Mouse (Mus musculus) neural tube, embryonic 13.5 days (tissue): ENCODE data around the gene Klrk1. TPM values are rescaled to one million over a fixed set of nuclear protein-coding genes. Genes with fewer than 3 reads are reported as not detected.

Experiments used
- ATAC-seq: fragments of 200-750 bp; cut with Nextera tagmentation; 2 replicates; pipeline ENCODE4 v1.8.0; 2017; ENCODE audit warnings: low read depth, mild to moderate bottlenecking, moderate TSS enrichment, moderate library complexity
- H3K27ac ChIP-seq: fragments of 300-500 bp; sonication (generic); replicated peaks from 2 replicates; pipeline ENCODE4 v1.5.1; 2015; ENCODE audit warnings: moderate library complexity, mild to moderate bottlenecking, inconsistent platforms
- H3K27me3 ChIP-seq: fragments of 300-500 bp; sonication (generic); 2 replicates; pipeline ENCODE4 v1.6.1; 2015; ENCODE audit warnings: mild to moderate bottlenecking, inconsistent platforms
- H3K36me3 ChIP-seq: fragments of 300-500 bp; sonication (generic); 2 replicates; pipeline ENCODE4 v1.6.1; 2015; ENCODE audit warnings: mild to moderate bottlenecking, inconsistent platforms
- H3K4me1 ChIP-seq: fragments of 300-500 bp; sonication (generic); replicated peaks from 2 replicates; pipeline ENCODE4 v1.6.1; 2015; ENCODE audit warnings: inconsistent platforms
- H3K4me2 ChIP-seq: fragments of 300-500 bp; sonication (generic); 2 replicates; pipeline ENCODE4 v1.6.1; 2015; ENCODE audit warnings: inconsistent platforms, mild to moderate bottlenecking, moderate library complexity
- H3K4me3 ChIP-seq: fragments of 300-500 bp; sonication (generic); 2 replicates; pipeline ENCODE4 v1.5.1; 2015; ENCODE audit warnings: mild to moderate bottlenecking, inconsistent platforms
- H3K9ac ChIP-seq: fragments of 300-500 bp; sonication (generic); 2 replicates; pipeline ENCODE4 v1.6.1; 2015; ENCODE audit warnings: moderate library complexity, mild to moderate bottlenecking, inconsistent platforms
- H3K9me3 ChIP-seq: fragments of 300-500 bp; sonication (generic); 2 replicates; pipeline ENCODE4 v1.6.1; 2016; ENCODE audit warnings: inconsistent platforms
- WGBS: fragments of 180-500 bp; shearing (Covaris S2); methylation state at CpG from one replicate; pipeline ENCODE4 v1.1.7; 2015; 5-methylcytosine and 5-hydroxymethylcytosine counted together
- polyA plus RNA-seq: library from polyadenylated mRNA; unstranded; fragments of >200 nt; fragmentation: Nextera tagmentation; extraction: Ambion mirVana; gene quantifications from 2 replicates; pipeline ENCODE4 v1.2.1, GENCODE M21; 2015

The Klrk1 gene
- polyA plus RNA-seq, 1 experiment from 2014 or later = 0.25 TPM

DNA sequence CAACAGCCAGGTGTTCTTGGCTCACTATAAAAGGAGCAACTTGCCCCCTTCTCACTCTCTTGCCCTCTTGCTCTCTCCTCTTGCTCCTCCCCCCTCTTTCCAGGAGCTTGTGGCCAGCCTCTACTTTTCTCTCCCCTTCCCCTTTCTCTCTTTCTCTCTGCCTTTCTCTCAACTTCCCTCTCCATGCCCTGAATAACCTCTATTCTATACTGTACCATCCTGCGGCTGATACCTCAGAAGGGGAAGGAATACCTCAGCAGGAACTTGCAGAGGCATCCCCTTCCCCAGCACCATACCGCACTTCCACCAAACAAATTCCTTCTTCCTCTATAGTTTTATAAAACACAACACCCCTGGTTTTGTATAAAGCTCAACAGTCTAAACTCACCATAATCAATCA, 58.4 kb downstream of the Klrk1 start:
- WGBS = 70% methylated on average over 2 of the region's 2 CpGs
- H3K27ac ChIP-seq = no peak overlapping the region
- no peak for ATAC-seq
- H3K27me3 ChIP-seq = no peaks in the 10 kb centered on the region
- H3K4me1 ChIP-seq = no peaks in the 10 kb centered on the region
- H3K4me2 ChIP-seq = no peak overlapping the region
- no peak overlapping the region for H3K9ac ChIP-seq
- no peaks in the 10 kb centered on the region for H3K36me3 ChIP-seq
- no peak overlapping the region for H3K4me3 ChIP-seq
- H3K9me3 ChIP-seq = no peaks in the 10 kb centered on the region

Other genes with a start within 250 kb of the Klrk1 start
- gene Clec12b, start 238.0 kb downstream of the Klrk1 start, polyA plus RNA-seq = not detected in 2 replicates
- 2.0 and 3.0 TPM in 2 replicates for gene Clec1b, start 226.6 kb downstream of the Klrk1 start, polyA plus RNA-seq
- gene Clec9a, start 215.0 kb downstream of the Klrk1 start, polyA plus RNA-seq = 0.25 and 0.26 TPM in 2 replicates
- gene Clec1a, start 171.9 kb downstream of the Klrk1 start, polyA plus RNA-seq = 1.4 and 3.0 TPM in 2 replicates
- 0.06 TPM in 1 of 2 replicates, not detected in the other for gene Olr1, start 116.7 kb downstream of the Klrk1 start, polyA plus RNA-seq
- 0.11 and 0.37 TPM in 2 replicates for gene Tmem52b, start 111.3 kb downstream of the Klrk1 start, polyA plus RNA-seq
- gene Gabarapl1, start 90.7 kb downstream of the Klrk1 start, polyA plus RNA-seq = 173 and 185 TPM in 2 replicates
- not detected in 2 replicates for gene Klre1, start 46.0 kb downstream of the Klrk1 start, polyA plus RNA-seq
- gene Klrd1, start 32.1 kb downstream of the Klrk1 start, polyA plus RNA-seq = not detected in 2 replicates
- gene Klrc3, start 19.5 kb upstream of the Klrk1 start, polyA plus RNA-seq = not detected in 2 replicates
- not detected in 2 replicates for gene Klrc2, start 36.8 kb upstream of the Klrk1 start, polyA plus RNA-seq
- gene Klrc1, start 55.1 kb upstream of the Klrk1 start, polyA plus RNA-seq = not detected in 2 replicates
- not detected in 2 replicates for gene Klri1, start 93.3 kb upstream of the Klrk1 start, polyA plus RNA-seq
- gene Klri2, start 116.6 kb upstream of the Klrk1 start, polyA plus RNA-seq = not detected in 2 replicates
- gene Gm156, start 160.4 kb upstream of the Klrk1 start, polyA plus RNA-seq = not detected in 2 replicates
- not detected in 2 replicates for gene Gm17631, start 238.8 kb upstream of the Klrk1 start, polyA plus RNA-seq